Mouse (Mus musculus): ENCODE measurements around the gene Grifin. TPM values are rescaled to one million over a fixed set of nuclear protein-coding genes. Genes with fewer than 3 reads are reported as not detected.

The Grifin gene
- total RNA-seq, 2 experiments from 2014 or later: not detected

GRCm38 (mm10) chr5:140562601-140563000 is 2.3 kb downstream of the Grifin start:
- intact Hi-C loops (cut with DNase I): no loop called here

GRCm38 (mm10) chr5:140556859-140557258 is 8.0 kb downstream of the Grifin start:
- intact Hi-C loops (cut with DNase I): no loop called here
- no peak for DNase-seq (ENCODE audit: low spot score)

More at GRCm38 (mm10) chr5:140562601-140563000, 2.3 kb downstream of the Grifin start:
- no peak for DNase-seq (ENCODE audit: low spot score)

GRCm38 (mm10) chr5:140553719-140554118 is 11.2 kb downstream of the Grifin start:
- no peak for DNase-seq (ENCODE audit: low spot score)
- intact Hi-C loops (cut with DNase I): no loop called here

DNA sequence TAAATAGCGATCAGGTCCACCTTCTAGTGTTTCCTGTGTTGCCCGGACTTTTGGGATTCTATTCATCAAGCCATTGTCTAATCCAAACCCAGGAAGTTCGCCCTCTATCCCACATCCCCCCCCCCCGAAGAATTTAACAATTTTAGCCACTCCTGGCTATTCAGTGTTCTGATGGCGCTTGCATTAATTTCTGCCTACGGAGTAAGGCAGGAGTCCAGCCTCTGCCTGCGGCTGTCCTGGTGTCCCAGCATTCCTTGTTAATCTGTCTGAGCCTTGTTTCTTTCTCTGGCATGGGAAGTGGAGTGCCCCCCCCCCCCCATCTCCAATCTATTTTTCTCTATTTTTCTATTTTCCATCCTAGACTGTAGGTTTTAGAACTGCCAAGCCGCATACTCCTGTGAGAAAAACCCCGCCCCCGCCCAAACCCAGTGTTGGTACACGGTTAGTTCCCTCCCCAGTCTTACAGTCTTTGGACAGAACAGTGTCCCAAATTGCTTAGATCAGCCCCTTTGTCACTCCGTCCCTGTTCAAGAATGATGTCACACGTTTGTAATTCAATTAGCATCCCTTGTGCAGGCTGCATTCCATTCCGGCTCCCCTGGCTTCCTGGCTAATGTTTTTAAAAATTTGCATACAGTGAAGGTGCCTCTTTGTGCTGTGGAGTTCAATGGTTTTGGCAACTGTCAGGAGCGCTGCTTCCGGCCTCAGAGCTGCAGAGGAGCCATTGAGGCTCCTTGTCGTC is 15.4 kb downstream of the Grifin start:
- no peak for DNase-seq (ENCODE audit: low spot score)

GRCm38 (mm10) chr5:140546332-140546731 is 18.5 kb downstream of the Grifin start:
- DNase-seq (ENCODE audit: low spot score): no peak
- intact Hi-C loops (cut with DNase I): no loop called here

More for the DNA sequence above, 15.4 kb downstream of the Grifin start:
- intact Hi-C loops (cut with DNase I): no loop called here

- no peak for DNase-seq (ENCODE audit: low spot score)
- intact Hi-C loops (cut with DNase I): no loop called here
Observed at GRCm38 (mm10) chr5:140545651-140546050, 19.2 kb downstream of the Grifin start.

- intact Hi-C loops (cut with DNase I): no loop called here
- no peak for DNase-seq (ENCODE audit: low spot score)
Observed at GRCm38 (mm10) chr5:140542811-140543575, 21.9 kb downstream of the Grifin start.

DNA sequence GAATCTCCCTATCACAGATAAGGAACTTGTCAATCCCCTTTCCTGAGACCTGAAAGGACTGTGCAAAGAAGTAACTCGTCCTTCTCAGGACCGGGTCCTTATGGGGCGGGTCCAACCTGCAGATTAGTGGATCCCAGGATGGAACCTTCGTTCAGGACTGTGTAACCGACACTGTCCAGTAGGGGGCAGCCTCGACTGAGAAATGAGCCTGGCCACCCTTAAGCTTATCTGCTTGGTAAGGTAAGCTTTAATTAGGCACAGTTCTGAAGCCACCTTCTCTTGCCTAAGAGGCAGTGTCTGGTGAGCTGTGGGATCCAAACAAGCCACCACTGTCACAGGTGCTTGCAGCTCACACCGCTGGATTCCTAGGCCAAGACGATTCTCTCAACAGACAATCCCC is 24.8 kb downstream of the Grifin start:
- intact Hi-C loops (cut with DNase I): loop anchor here (1.0 to 2.0 kb wide), 4 partner anchors 79 to 209 kb away; no protein-coding TSS in a partner anchor

DNA sequence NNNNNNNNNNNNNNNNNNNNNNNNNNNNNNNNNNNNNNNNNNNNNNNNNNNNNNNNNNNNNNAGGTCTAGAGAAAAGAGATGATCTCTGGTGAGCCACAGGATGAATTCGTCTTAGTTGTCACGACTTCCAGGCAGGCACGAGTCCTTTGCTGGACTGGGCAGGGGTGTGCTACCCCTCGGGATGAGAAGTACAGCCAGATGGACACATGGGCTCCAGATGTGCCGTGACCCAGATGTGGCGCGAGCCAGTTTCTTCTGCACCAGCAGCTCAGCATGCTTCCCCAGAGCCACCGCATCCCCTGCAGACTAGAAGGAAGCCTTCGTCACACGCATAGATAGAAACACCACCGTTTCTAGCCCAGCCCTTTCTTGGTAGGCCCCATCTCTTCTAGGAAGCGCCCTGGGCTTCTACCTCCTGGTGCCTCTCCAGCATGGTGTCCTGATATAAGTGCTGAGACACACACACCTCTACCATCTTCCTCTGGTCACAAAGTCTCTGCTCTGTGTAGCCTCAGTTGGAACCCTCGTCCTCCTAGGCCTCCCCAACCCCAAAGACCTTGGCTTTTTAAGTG is 26.7 kb downstream of the Grifin start:
- intact Hi-C loops (cut with DNase I): loop anchor here (5.0 to 10.0 kb wide), 3 partner anchors 121 to 701 kb away; partner anchors contain the start of gene Eif3b
- no peak for DNase-seq (ENCODE audit: low spot score)

More for the DNA sequence above, 24.8 kb downstream of the Grifin start:
- peak; percentile 56 for DNase-seq (ENCODE audit: low spot score)

- intact Hi-C loops (cut with DNase I): loop anchor here (1.0 to 5.0 kb wide), 2 partner anchors 9 to 39 kb away; no protein-coding TSS in a partner anchor
Observed at GRCm38 (mm10) chr5:140526754-140527153, 38.1 kb downstream of the Grifin start.

GRCm38 (mm10) chr5:140521196-140521595 is 43.7 kb downstream of the Grifin start:
- intact Hi-C loops (cut with DNase I): no loop called here

More at GRCm38 (mm10) chr5:140526754-140527153, 38.1 kb downstream of the Grifin start:
- no peak for DNase-seq (ENCODE audit: low spot score)

GRCm38 (mm10) chr5:140517921-140518230 is 47.0 kb downstream of the Grifin start:
- no peak for DNase-seq (ENCODE audit: low spot score)
- intact Hi-C loops (cut with DNase I): no loop called here

More at GRCm38 (mm10) chr5:140521196-140521595, 43.7 kb downstream of the Grifin start:
- no peak for DNase-seq (ENCODE audit: low spot score)

DNA sequence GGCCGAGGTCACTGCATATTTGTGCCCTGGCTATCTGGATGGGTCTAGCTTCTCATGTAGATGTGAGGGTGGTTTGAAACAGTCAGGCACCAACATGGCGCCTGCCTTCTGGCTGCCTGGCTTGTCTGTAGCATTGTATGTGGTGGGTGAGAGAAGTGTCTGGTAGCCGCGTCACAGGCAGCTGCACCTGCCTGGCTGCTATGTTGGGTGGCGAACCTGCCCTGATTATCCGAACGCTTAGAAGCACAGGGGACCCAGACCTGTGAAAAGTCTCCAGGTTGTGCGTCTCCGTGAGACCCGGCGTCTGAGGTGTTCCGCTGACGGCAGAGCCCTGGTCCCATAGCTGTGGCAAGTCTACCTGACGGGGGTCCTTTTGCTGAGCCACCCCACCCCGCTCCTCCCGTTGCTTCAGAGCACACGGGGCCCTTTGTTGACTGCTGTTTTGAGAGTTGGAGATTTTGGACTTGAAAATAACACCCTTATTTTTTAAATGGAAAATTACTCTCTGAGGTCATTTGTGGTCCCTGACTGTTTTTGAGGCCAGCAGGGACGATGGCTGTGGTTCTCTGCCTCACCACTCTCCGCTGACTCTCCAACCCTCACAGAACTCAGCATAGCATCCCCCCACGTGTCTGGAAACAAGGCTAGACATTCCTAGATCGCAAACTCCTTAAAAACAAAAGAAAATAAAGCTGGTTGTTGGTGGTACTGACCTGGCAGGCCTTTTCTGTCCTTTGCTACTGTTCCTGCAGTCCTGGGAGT is 47.5 kb downstream of the Grifin start:
- intact Hi-C loops (cut with DNase I): no loop called here
- DNase-seq (ENCODE audit: low spot score): no peak

- DNase-seq (ENCODE audit: low spot score): no peak
- intact Hi-C loops (cut with DNase I): no loop called here
Observed at GRCm38 (mm10) chr5:140514799-140515486, 49.9 kb downstream of the Grifin start.

DNA sequence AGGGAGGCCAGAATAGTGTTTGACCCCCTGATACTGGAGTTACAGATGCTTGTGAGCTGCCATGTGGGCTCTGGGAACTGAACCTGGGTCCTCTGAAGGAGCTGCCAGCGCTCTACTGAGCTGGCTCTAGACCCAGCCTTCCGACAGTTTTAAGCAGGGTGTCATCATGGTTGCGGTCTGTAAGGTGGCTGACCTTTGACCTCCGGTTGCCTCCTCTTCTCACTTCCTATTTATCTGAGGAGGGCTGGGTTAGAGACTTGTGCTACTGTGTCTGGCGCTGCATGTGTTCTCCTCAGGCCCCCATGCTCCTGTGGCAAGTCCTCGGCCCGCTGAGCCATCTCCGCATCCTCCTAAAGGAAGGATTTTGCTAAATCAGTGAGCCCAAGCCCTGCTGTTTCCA is 51.0 kb downstream of the Grifin start:
- DNase-seq (ENCODE audit: low spot score): no peak

More for the DNA sequence above, 51.0 kb downstream of the Grifin start:
- intact Hi-C loops (cut with DNase I): no loop called here

Data from heart, postnatal 25 days (tissue).